Mouse (Mus musculus): Measurements from ENCODE around the gene 1700011M02Rik.

DNA sequence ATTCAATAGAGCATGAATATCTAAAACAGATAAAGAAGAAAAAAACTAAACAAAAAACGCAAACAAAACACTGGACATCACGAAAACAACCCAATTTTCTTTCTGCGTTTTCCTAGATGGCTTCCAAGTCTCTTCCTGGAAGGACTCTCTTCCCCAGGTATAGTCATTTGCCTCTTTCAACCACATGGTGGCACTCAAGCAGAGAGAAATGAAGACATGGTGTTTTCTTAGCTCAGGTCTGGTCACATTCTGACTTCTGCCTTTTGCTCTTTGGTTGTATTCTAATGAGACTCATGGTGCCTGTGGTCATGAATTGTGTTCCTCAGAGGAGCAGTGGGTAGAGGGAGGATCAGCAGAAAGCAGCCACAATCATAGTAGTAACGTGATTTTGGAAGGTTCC lies 50.2 kb downstream of the 1700011M02Rik start:
- TF ChIP-seq CTCF (IDR thresholded peaks at IDR 0.05; ENCODE audit: insufficient read depth, low read depth, low read length) (no peak), POLR2A (IDR thresholded peaks at IDR 0.05; ENCODE audit: insufficient read depth, low read depth, low read length) (no peak)

Data from olfactory bulb, adult 2 months (tissue).